Mouse (Mus musculus) midbrain, embryonic 14.5 days (tissue): ENCODE data around the gene Ubp1. TPM values are rescaled to one million over a fixed set of nuclear protein-coding genes. Genes with fewer than 3 reads are reported as not detected.

Experiments
- ATAC-seq: fragments of 200-750 bp; cut with Nextera tagmentation; 2 replicates; pipeline ENCODE4 v1.8.0; 2017; ENCODE audit warnings: moderate number of reproducible peaks, moderate library complexity; ENCODE audit not compliant: low FRiP score, low TSS enrichment
- DNase-seq: peaks from one replicate; pipeline ENCODE4 v3.0.0-alpha.2; 2015
- H3K27ac ChIP-seq: fragments of 300-500 bp; sonication (generic); replicated peaks from 2 replicates; pipeline ENCODE4 v1.5.1; 2014; ENCODE audit warnings: mild to moderate bottlenecking, low read depth, low read length, moderate library complexity
- H3K27me3 ChIP-seq: fragments of 300-500 bp; sonication (generic); 2 replicates; pipeline ENCODE4 v1.6.1; 2014; ENCODE audit warnings: low read length, control low read depth, mixed read lengths; ENCODE audit not compliant: control insufficient read depth, insufficient read depth
- H3K36me3 ChIP-seq: fragments of 300-500 bp; sonication (generic); 2 replicates; pipeline ENCODE4 v1.6.1; 2014; ENCODE audit warnings: low read length, control low read depth; ENCODE audit not compliant: control insufficient read depth, insufficient read depth
- H3K4me1 ChIP-seq: fragments of 300-500 bp; sonication (generic); 2 replicates; pipeline ENCODE4 v1.6.1; 2014; ENCODE audit warnings: mild to moderate bottlenecking, antibody characterized with exemption, low read length, control low read depth; ENCODE audit not compliant: control insufficient read depth, insufficient read depth
- H3K4me2 ChIP-seq: fragments of 300-500 bp; sonication (generic); 2 replicates; pipeline ENCODE4 v1.6.1; 2014; ENCODE audit warnings: mild to moderate bottlenecking, low read length, moderate library complexity
- H3K4me3 ChIP-seq: fragments of 300-500 bp; sonication (generic); replicated peaks from 2 replicates; pipeline ENCODE4 v1.5.1; 2014; ENCODE audit warnings: low read depth, low read length
- H3K9ac ChIP-seq: fragments of 300-500 bp; sonication (generic); replicated peaks from 2 replicates; pipeline ENCODE4 v1.6.1; 2014; ENCODE audit warnings: mild to moderate bottlenecking, low read length, moderate library complexity
- H3K9me3 ChIP-seq: fragments of 300-500 bp; sonication (generic); 2 replicates; pipeline ENCODE4 v1.6.1; 2016; ENCODE audit warnings: low read length, control low read depth, mixed read lengths; ENCODE audit not compliant: control insufficient read depth
- WGBS: fragments of 180-500 bp; shearing (Covaris S2); extraction: QIAGEN DNeasy Blood & Tissue Kit; methylation state at CpG from one replicate; pipeline ENCODE4 v1.1.7; 2014; 5-methylcytosine and 5-hydroxymethylcytosine counted together
- polyA plus RNA-seq: library from polyadenylated mRNA; unstranded; fragments of >200 nt; fragmentation: Nextera tagmentation; extraction: Ambion mirVana; gene quantifications from 2 replicates; pipeline ENCODE4 v1.2.1, GENCODE M21; 2014

Ubp1 gene
- polyA plus RNA-seq, 1 experiment from 2014 or later: 39.0 TPM

DNA sequence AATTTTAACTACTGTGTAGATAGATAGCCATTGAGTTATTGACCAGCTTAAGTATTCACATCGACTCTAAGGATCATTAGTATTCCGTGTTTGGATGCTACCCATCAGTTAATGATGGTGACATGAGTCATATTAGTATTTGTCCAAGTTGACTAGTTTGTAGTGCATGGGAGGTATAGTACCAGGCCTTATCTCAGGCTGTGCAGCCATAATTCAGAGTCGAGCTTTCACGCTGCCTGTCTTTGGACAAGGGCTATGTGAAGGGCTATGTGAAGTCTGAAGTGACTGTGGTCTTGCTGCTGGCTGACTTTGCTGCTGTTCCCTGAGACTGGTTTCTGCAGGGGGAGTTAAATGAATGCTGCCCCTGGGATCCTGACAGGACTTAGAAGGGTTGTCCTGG lies 27.0 kb downstream of the Ubp1 start:
- Histone ChIP-seq H3K27ac (no peak overlapping the region), H3K9me3 (no peaks in the 10 kb centered on the region), H3K4me2 (no peak overlapping the region), H3K4me1 (no peaks in the 10 kb centered on the region), H3K27me3 (no peaks in the 10 kb centered on the region), H3K36me3 (peaks cover 54% of the 10 kb centered on the region), H3K9ac (no peak overlapping the region), H3K4me3 (no peak overlapping the region)
- ATAC-seq (no peak), DNase-seq (no peak)
- WGBS: 96% methylated on average over 4 of the region's 4 CpGs

DNA sequence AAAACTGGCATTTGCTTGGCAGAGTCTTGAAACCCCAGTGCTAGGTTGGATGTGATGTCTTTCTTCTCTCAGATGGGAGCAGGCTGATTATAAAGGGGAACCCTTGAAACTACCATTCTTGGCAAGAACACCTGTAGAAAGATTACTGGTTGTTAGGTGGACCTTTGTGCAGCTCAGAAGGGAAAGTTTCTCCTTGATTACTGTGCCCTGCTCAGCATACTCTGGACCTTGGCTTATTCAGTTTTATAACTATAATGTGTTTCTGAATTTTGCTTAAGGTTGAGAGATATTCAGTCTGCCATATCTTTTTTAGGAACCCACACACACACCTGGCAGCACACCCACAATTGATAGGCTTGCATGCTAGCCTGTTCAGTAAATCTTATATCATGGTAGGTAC lies 33.0 kb downstream of the Ubp1 start:
- no peaks in the 10 kb centered on the region for H3K9me3 ChIP-seq
- no peak overlapping the region for H3K9ac ChIP-seq
- no peak overlapping the region for H3K4me2 ChIP-seq
- H3K4me3 ChIP-seq: no peak overlapping the region
- no peaks in the 10 kb centered on the region for H3K4me1 ChIP-seq
- H3K36me3 ChIP-seq: peaks cover 84% of the 10 kb centered on the region
- no peaks in the 10 kb centered on the region for H3K27me3 ChIP-seq
- no peak for ATAC-seq
- H3K27ac ChIP-seq: no peak overlapping the region
- DNase-seq: no peak

DNA sequence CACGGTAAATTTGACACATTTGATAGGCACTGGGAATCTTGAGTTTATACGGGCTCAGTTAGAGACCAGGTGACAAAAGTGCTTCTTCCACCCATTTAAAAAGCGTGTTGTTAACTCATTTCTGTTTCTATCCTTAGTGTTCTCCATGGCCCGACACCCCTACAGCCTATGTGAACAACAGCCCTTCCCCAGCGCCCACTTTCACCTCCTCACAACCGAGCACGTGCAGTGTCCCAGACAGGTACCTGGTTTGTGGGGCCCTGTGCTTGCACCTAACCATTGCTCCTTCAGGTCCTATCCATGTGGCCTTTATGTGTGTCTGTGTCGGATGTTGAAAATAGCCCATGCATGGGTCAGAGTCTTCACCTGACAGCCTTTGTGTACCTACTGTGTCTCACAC lies 33.7 kb downstream of the Ubp1 start:
- 96% methylated on average over 8 of the region's 8 CpGs for WGBS
- ATAC-seq (no peak), DNase-seq (no peak)
- Histone ChIP-seq H3K27ac (no peak overlapping the region), H3K9me3 (no peaks in the 10 kb centered on the region), H3K4me3 (no peak overlapping the region), H3K9ac (no peak overlapping the region), H3K4me2 (no peak overlapping the region), H3K36me3 (peaks cover 84% of the 10 kb centered on the region), H3K4me1 (no peaks in the 10 kb centered on the region), H3K27me3 (no peaks in the 10 kb centered on the region)

DNA sequence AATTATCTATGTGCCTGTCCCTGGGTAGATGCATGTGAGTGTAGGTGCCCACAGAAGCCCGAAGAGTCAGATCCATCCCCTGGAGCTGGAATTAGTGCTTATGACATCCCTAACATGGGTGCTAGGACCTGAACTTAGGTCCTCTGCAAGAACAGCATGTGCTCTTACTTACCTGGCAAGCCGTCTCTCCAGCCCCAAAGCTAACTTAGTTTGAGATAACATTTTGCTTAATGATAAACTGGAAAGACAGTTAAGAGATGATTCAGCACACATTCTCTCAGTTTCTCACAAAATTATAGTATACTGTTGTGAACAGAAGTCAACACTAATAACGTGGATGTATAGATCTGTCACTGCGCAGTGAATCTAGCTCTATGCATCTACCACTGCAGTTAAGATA lies 36.1 kb downstream of the Ubp1 start:
- DNase-seq (no peak), ATAC-seq (no peak)
- H3K36me3 ChIP-seq: peaks cover 88% of the 10 kb centered on the region
- no peak overlapping the region for H3K4me3 ChIP-seq
- no peaks in the 10 kb centered on the region for H3K27me3 ChIP-seq
- H3K4me2 ChIP-seq: no peak overlapping the region
- H3K9me3 ChIP-seq: no peaks in the 10 kb centered on the region
- no peaks in the 10 kb centered on the region for H3K4me1 ChIP-seq
- WGBS: 95% methylated on average over 4 of the region's 4 CpGs
- H3K27ac ChIP-seq: no peak overlapping the region
- H3K9ac ChIP-seq: no peak overlapping the region

DNA sequence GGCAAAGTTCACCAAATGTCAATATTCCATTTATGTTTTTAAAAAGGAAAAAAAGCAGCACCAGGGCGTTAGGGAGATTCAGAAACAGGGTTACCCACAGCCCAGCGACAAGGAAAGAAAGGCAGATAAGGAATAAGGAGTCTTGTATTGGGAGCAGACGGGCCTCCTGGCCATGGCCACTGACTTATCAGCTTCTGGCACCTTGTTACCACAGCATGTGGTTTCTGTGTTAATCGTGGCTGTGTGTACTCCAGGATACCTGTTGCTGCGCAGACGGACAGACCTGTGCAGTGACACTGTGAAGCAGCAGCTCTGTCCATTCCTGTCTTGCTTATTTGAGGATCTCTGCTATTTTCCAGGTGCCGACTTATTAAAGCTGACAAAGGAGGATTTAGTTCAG lies 38.2 kb downstream of the Ubp1 start:
- H3K4me2 ChIP-seq: no peak overlapping the region
- no peak overlapping the region for H3K4me3 ChIP-seq
- H3K27ac ChIP-seq: no peak overlapping the region
- WGBS: 93% methylated on average over 7 of the region's 7 CpGs
- no peak overlapping the region for H3K9ac ChIP-seq
- H3K27me3 ChIP-seq: no peaks in the 10 kb centered on the region
- peaks cover 95% of the 10 kb centered on the region for H3K36me3 ChIP-seq
- no peak for DNase-seq
- no peaks in the 10 kb centered on the region for H3K9me3 ChIP-seq
- no peak for ATAC-seq
- H3K4me1 ChIP-seq: no peaks in the 10 kb centered on the region

DNA sequence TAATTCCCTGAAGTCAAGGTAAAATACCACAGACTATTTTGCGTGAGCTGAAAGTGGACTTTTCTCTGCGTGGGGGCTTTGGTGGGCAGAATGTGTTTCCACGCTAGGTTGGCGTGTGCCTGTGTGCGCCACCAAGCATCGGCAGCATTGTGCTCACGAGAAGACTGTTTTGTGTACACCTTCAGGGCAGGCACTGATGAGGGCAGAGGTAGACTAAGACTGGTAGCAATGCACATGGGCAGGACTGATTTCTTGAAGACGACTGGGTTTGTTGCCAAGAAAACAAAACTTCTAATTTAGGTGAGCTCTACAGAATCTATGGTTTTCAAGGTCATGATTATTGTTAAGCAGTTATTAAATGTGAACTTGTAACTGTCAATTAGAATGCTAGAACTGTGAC lies 38.7 kb downstream of the Ubp1 start:
- DNase-seq: no peak
- Histone ChIP-seq H3K27me3 (no peaks in the 10 kb centered on the region), H3K36me3 (peaks cover 95% of the 10 kb centered on the region), H3K27ac (no peak overlapping the region), H3K4me3 (no peak overlapping the region), H3K9me3 (no peaks in the 10 kb centered on the region), H3K9ac (no peak overlapping the region), H3K4me2 (no peak overlapping the region), H3K4me1 (no peaks in the 10 kb centered on the region)
- ATAC-seq: no peak
- 98% methylated on average over 8 of the region's 8 CpGs for WGBS

DNA sequence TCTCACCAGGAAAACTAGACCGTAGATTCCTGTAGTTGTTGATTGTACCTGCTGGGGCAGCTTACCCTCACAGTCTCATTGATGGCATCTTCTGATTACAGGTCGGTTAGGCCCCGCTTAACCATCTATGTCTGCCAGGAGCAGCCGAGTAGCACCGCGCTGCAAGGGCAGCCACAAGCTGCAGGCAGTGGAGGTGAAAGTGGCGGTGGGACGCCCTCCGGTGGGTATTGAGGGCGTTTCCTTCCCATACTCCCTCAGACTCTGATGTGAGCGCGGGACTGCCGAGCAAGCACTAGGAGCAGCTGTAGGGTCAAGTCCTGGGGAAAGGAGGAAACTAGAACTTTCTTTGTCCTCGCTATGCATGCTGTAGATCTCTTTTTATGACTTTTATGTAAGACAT lies 39.3 kb downstream of the Ubp1 start:
- H3K27ac ChIP-seq: no peak overlapping the region
- no peak overlapping the region for H3K4me3 ChIP-seq
- ATAC-seq (no peak), DNase-seq (no peak)
- peaks cover 95% of the 10 kb centered on the region for H3K36me3 ChIP-seq
- WGBS: 92% methylated on average over 14 of the region's 14 CpGs
- H3K4me1 ChIP-seq: no peaks in the 10 kb centered on the region
- H3K9me3 ChIP-seq: no peaks in the 10 kb centered on the region
- no peak overlapping the region for H3K9ac ChIP-seq
- H3K4me2 ChIP-seq: no peak overlapping the region
- no peaks in the 10 kb centered on the region for H3K27me3 ChIP-seq

DNA sequence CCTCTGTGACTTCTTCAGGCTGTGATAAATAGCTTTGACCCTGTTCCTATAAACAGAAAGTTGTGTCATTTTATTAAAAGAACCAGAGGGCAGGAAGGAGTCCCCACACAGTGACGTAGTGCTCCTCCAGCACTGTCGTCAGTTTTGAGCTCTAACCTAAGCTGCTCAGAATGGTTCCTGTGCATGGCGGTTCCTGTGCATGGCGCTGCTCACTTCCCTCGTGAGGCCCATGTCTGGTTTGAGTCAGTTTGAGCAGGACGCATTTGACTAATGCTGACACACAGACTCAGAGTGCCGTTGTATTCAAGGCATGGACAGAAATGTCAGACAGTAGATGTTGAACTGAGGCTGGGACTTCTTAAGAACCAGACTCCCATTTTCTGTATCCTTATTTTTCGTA lies 40.9 kb downstream of the Ubp1 start:
- Histone ChIP-seq H3K36me3 (peaks cover 95% of the 10 kb centered on the region), H3K4me1 (no peaks in the 10 kb centered on the region), H3K9me3 (no peaks in the 10 kb centered on the region), H3K4me3 (no peak overlapping the region), H3K4me2 (no peak overlapping the region), H3K27me3 (no peaks in the 10 kb centered on the region), H3K9ac (no peak overlapping the region), H3K27ac (no peak overlapping the region)
- 86% methylated on average over 8 of the region's 8 CpGs for WGBS
- DNase-seq (no peak), ATAC-seq (no peak)

DNA sequence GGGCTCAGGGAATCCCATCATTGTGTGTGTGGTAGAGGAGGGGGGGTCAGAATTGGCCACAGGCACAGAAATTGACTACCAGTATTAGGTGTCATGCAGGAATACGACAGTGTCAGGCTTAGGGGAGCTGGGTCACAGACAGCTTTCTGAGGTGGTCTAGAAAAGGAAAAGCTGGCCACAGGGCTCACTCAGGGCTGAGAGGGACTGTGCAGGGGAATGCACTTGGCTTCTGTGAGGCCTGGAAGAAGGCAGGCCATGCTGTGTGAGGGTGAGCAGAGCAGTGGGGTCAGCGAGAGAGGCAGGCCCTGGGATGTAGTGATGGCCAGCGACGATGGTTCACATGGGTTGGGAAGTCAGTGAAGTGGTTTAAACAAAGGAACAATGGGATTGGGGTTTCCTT lies 43.1 kb downstream of the Ubp1 start:
- Histone ChIP-seq H3K27me3 (no peaks in the 10 kb centered on the region), H3K4me1 (no peaks in the 10 kb centered on the region), H3K9me3 (no peaks in the 10 kb centered on the region), H3K9ac (no peak overlapping the region), H3K36me3 (peaks cover 96% of the 10 kb centered on the region), H3K4me2 (no peak overlapping the region), H3K27ac (no peak overlapping the region), H3K4me3 (no peak overlapping the region)
- 75% methylated on average over 4 of the region's 4 CpGs for WGBS
- ATAC-seq: no peak
- no peak for DNase-seq
